Mouse (Mus musculus) embryo, embryonic 11.5 days (tissue): ENCODE data around the gene Treml1.

Experiments
- DNase-seq: peaks from one replicate; pipeline ENCODE4 v3.0.0-alpha.2; 2012; ENCODE audit warnings: low read depth, low spot score

Treml1 gene

DNA sequence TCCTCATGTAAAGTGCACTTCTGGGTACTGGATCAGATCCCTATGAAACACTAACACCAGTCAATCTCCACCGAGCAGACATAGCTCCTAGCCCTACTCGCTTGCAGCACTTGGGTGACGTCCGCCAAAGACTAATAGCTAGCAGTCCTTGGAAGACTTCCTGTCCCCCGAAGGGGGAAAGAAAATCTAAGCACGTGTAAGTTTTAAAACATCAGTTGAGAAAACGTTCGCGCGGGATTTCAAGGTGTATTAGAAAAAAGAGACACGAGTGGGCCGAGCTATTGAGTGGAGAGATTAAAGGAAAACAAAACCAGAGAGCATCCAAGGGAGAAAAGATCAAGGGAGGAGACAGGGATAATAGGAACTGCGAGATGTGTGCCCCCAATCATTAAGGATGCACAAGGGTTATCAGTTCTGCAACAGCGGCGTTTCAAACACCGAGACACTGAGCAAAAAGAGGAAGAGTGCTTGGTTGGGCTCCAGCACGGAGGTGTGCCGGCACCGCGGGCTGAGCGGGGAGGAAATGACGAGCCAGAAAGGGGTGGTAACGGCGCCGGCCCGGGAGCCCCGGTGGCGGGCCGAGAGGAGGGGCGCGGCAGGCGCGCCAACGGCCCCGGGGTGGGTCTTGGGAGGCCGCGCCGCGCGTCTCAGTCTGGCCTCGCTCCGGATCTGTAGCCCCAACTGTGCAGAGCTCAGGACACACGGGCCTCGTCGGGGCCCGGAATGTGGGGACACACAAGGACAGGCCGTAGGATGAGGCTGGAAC is 49.0 kb downstream of the Treml1 start:
- peak; percentile 40 for DNase-seq

DNA sequence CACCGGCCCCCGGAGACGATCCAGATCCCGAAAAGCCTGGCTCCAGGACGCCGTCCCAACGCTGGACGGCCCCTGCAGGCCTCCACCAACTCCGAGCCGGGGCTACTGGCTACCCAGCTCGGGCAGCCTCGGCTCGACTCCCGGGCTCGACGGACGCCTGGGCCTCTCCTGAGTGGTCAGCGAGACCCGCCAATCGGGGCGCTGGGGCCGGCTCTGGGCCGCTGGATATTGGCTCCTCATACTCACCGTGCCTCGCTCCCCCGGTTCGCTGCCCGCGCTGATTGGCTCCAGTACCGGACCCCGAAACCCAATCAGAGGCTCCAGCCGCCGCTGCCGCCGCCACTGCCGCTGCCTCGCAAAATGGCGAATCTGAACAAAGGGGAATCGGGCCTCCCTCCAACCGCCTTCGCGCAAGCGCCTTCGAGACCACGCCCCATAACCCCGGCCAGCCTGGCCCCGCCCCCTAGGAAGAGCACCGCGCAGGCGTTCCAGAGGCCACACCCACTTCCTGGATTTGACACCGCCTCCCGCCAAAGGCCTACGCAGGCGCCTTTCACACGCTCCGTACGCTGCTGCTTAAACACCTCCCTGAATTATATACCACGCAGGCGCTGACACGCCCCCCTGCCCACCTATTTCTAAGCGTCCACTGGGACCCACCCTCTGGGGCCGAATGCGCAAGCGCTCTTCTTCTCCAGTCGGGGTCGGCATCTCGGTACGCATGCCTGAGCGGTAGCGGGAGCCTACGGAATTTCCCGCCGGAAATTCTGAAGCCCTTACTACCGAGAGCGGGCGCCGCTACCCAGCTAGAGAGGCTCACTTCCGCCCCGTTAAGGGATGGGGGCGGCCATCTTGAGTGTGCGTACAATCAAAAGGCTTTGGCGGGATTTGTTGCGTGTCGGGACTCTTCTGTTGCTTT is 49.9 kb downstream of the Treml1 start, which contains the start of the genes Nfya and Oard1:
Nfya (minus strand) TSS at position 527 of the 919 bp plus-strand sequence.
Oard1 (plus strand) TSS at position 635 of the 919 bp plus-strand sequence.
- peak; percentile 99 for DNase-seq

DNA sequence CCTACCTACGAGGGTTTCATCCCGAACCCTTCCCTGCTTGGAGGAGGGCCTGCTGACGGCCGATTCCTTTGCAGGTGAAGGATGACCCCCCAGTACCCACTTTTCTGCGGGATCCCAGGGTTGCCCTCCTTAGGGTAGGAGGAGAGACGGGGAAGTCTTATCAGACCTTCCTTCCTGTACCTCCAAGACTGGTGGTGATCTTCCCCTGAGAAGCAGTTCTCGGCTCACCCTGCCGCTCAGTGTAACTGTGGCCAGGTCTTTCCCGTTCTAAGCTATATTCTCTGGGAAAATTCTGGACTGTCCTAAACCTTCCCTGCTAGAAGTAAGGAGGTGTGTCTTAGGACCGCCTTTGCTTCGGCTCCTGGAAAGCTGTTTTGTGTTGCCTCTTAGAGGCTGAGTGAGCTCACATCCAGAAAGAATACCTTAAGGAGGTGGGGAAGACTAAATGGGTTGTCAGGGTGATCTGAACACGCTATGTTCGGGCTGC is 50.6 kb downstream of the Treml1 start:
- DNase-seq: peak; percentile 27

DNA sequence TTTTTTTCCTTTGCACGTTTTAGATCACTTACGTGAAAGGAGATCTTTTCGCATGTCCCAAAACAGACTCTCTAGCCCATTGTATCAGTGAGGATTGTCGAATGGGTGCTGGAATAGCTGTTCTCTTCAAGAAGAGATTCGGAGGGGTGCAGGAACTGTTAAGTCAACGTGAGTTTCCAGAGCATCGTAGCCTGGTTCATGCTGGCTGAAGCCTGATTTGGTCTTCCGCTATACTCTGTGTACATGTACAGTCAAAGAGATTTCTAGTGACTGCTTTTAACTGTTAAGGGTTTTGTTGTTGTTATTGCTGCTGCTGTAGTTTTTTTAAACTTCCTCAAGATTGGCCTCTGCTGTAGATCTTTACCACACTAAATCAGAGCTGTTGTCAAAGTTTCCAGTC is 51.5 kb downstream of the Treml1 start:
- DNase-seq: no peak

DNA sequence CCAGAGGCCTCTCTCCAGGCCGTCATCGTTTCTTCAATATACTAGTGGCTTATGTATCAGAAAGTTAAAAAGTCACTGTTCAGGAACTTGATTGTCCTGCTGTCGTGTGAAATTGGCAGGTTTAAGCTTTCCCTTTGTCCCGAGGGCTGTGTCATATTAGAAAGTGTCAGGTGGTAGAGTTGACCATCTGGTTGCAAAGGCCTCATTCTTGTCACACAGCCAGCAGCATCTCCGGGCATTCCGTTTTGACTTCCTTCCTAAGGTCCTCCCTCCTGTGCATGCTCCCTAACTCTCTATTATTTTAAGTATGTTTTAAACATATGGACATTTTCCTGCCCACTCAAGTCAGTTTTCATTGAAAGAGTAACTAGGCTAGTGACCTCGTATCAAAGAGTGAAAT is 56.3 kb downstream of the Treml1 start:
- DNase-seq: no peak
